Mouse (Mus musculus): ENCODE data around the gene Msi2.

DNA sequence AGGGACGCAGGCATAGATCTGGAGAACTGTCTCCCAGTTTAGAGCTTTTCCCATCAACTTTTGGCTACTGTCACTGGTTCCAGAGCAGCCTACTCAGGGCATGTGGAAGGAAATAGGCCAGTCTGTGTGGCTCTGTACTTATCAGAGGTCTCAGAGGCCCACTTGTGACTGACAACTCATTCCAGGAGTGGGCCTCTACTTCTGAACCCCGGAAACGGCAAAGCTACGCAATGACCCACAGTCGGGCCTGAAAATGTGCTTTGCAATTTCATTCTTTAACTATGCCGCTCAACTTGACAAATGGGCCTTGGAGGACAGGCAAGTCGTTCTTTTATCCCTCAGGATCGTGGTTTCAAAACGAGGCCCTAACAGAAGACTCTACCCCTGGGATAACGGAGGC lies 317.4 kb downstream of the Msi2 start:
- TF ChIP-seq CTCF (IDR thresholded peaks at IDR 0.05; ENCODE audit: low read depth, low read length) = no peak
- TF ChIP-seq GATA1 (IDR thresholded peaks at IDR 0.05; ENCODE audit: borderline replicate concordance, low read length) = no peak
